27 mouse cellular contexts compared by ENCODE assay signal in genomic region chr13:83484215-83484614, GRCm38 (mm10).
"Had no signal": no experiment of that assay in that cellular context is flagged by ENCODE, and none has a peak within 500 bp of the region (broad histone marks: within the 10 kb centered on the region; RNA-seq: fewer than 3 reads in every experiment).

No protein-coding gene starts in this region.

- H3K9me3 ChIP-seq: heart, embryonic 13.5 days; heart, embryonic 15.5 days; hindbrain, embryonic 13.5 days; hindbrain, embryonic 15.5 days; kidney, embryonic 15.5 days; limb, embryonic 10.5 days; limb, embryonic 12.5 days; liver, embryonic 13.5 days; liver, embryonic 15.5 days had no signal

- H3K4me3 ChIP-seq: heart, adult 2 months; heart, embryonic 13.5 days; heart, embryonic 15.5 days; hindbrain, embryonic 13.5 days; hindbrain, embryonic 15.5 days; kidney, embryonic 15.5 days; left cerebral cortex, adult 2 months; limb, embryonic 10.5 days; limb, embryonic 12.5 days; liver, embryonic 13.5 days; liver, embryonic 15.5 days had no signal

- ATAC-seq: hindbrain, postnatal 0 days; intestine, embryonic 16.5 days had no signal

- H3K27ac ChIP-seq: heart, adult 2 months; heart, embryonic 13.5 days; heart, embryonic 15.5 days; hindbrain, embryonic 13.5 days; hindbrain, embryonic 15.5 days; hindbrain, postnatal 0 days; kidney, embryonic 15.5 days; kidney, postnatal 0 days; left cerebral cortex, adult 2 months; limb, embryonic 10.5 days; limb, embryonic 12.5 days; liver, embryonic 13.5 days; liver, embryonic 15.5 days had no signal

- H3K36me3 ChIP-seq: heart, embryonic 13.5 days; heart, embryonic 15.5 days; hindbrain, embryonic 13.5 days; hindbrain, embryonic 15.5 days; kidney, embryonic 15.5 days; limb, embryonic 10.5 days; limb, embryonic 12.5 days; liver, embryonic 13.5 days; liver, embryonic 15.5 days had no signal

- H3K27me3 ChIP-seq: heart, embryonic 13.5 days; heart, embryonic 15.5 days; hindbrain, embryonic 13.5 days; hindbrain, embryonic 15.5 days; kidney, embryonic 15.5 days; limb, embryonic 12.5 days; liver, embryonic 13.5 days; liver, embryonic 15.5 days had no signal

- H3K9ac ChIP-seq: heart, embryonic 13.5 days; heart, embryonic 15.5 days; hindbrain, embryonic 13.5 days; hindbrain, embryonic 15.5 days; kidney, embryonic 15.5 days; limb, embryonic 12.5 days; liver, embryonic 13.5 days; liver, embryonic 15.5 days had no signal

- H3K4me1 ChIP-seq: hindbrain, embryonic 13.5 days; hindbrain, embryonic 15.5 days; kidney, embryonic 15.5 days; limb, embryonic 10.5 days; limb, embryonic 12.5 days; liver, embryonic 13.5 days; liver, embryonic 15.5 days had no signal

- H3K4me2 ChIP-seq: heart, embryonic 11.5 days; heart, embryonic 13.5 days; heart, embryonic 15.5 days; hindbrain, embryonic 13.5 days; hindbrain, embryonic 15.5 days; kidney, embryonic 15.5 days; limb, embryonic 12.5 days; liver, embryonic 11.5 days; liver, embryonic 13.5 days; liver, embryonic 15.5 days had no signal

- DNase-seq: gastrocnemius, postnatal 10 days; gastrocnemius, postnatal 25 days; heart, adult 11 months; heart, adult 2 months; heart, postnatal 14 days; heart, postnatal 36 days; kidney, adult 11 months; kidney, adult 2 months; kidney, adult 9 months; kidney, postnatal 14 days; kidney, postnatal 36 days; liver; liver, embryonic 13.5 days had no signal
